Mouse (Mus musculus) kidney, adult 2 months (tissue): ENCODE data around the gene Hypk.

ENCODE experiments used
- CTCF ChIP-seq: fragments of 200-500 bp; conservative IDR thresholded peaks from 2 replicates; pipeline ENCODE4 v1.5.1; 2011; ENCODE audit warnings: low read depth, mild to moderate bottlenecking, control low read depth, low read length, moderate library complexity, mixed read lengths; ENCODE audit not compliant: insufficient read depth, insufficient read length
- POLR2A ChIP-seq: fragments of 200-500 bp; IDR thresholded peaks from one replicate; pipeline ENCODE4 v1.6.1; 2011; ENCODE audit warnings: low read depth, low read length, control low read depth

GRCm38 (mm10) chr2:121452990-121453389 lies at the start of gene Hypk:
- TF ChIP-seq CTCF (no peak), POLR2A (no peak)
